Mouse (Mus musculus): ENCODE data around the gene Ngdn.
"Not testable (repeated sequence)": the region's sequence is repeated elsewhere in the genome, so short reads cannot be mapped to it uniquely, and the experiment has no call there.

Gene Ngdn

GRCm38 (mm10) chr14:55029034-55029698, 13.9 kb downstream of the Ngdn start:
- no peak for DNase-seq (ENCODE audit: low spot score)

- no peak for DNase-seq (ENCODE audit: low spot score)
Observed at GRCm38 (mm10) chr14:55032695-55033225, 17.5 kb downstream of the Ngdn start.

GRCm38 (mm10) chr14:55043694-55044093, 28.4 kb downstream of the Ngdn start:
- DNase-seq (ENCODE audit: low spot score) = not testable (repeated sequence)

GRCm38 (mm10) chr14:55047971-55048531, 32.8 kb downstream of the Ngdn start:
- no peak for DNase-seq (ENCODE audit: low spot score)

GRCm38 (mm10) chr14:55052496-55052895, 37.2 kb downstream of the Ngdn start:
- no peak for DNase-seq (ENCODE audit: low spot score)

- DNase-seq (ENCODE audit: low spot score) = no peak
Observed at GRCm38 (mm10) chr14:55053050-55053449, 37.8 kb downstream of the Ngdn start.

GRCm38 (mm10) chr14:55053708-55054190, 38.5 kb downstream of the Ngdn start:
- DNase-seq (ENCODE audit: low spot score) = no peak

- no peak for DNase-seq (ENCODE audit: low spot score)
Observed at GRCm38 (mm10) chr14:55054191-55054749, 39.0 kb downstream of the Ngdn start.

- peak; percentile 15 for DNase-seq (ENCODE audit: low spot score)
Observed at GRCm38 (mm10) chr14:55055167-55055834, 40.0 kb downstream of the Ngdn start.

- no peak for DNase-seq (ENCODE audit: low spot score)
Observed at GRCm38 (mm10) chr14:55059009-55059408, 43.8 kb downstream of the Ngdn start.

GRCm38 (mm10) chr14:55059931-55060330, 44.7 kb downstream of the Ngdn start:
- DNase-seq (ENCODE audit: low spot score) = no peak

- DNase-seq (ENCODE audit: low spot score) = no peak
Observed at GRCm38 (mm10) chr14:55061845-55062244, 46.6 kb downstream of the Ngdn start.

GRCm38 (mm10) chr14:55062626-55063025, 47.4 kb downstream of the Ngdn start:
- no peak for DNase-seq (ENCODE audit: low spot score)

- DNase-seq (ENCODE audit: low spot score) = no peak
Observed at GRCm38 (mm10) chr14:55063117-55063516, 47.9 kb downstream of the Ngdn start.

- DNase-seq (ENCODE audit: low spot score) = no peak
Observed at GRCm38 (mm10) chr14:55063581-55064381, 48.5 kb downstream of the Ngdn start.

GRCm38 (mm10) chr14:55064481-55065370, 49.5 kb downstream of the Ngdn start:
- no peak for DNase-seq (ENCODE audit: low spot score)

- no peak for DNase-seq (ENCODE audit: low spot score)
Observed at GRCm38 (mm10) chr14:55065391-55065790, 50.1 kb downstream of the Ngdn start.

- no peak for DNase-seq (ENCODE audit: low spot score)
Observed at GRCm38 (mm10) chr14:55066042-55066441, 50.8 kb downstream of the Ngdn start.

GRCm38 (mm10) chr14:55071756-55072155, 56.5 kb downstream of the Ngdn start:
- DNase-seq (ENCODE audit: low spot score) = no peak
